Mouse (Mus musculus) hindbrain, embryonic 14.5 days (tissue): ENCODE measurements around the gene Gria3. TPM values are rescaled to one million over a fixed set of nuclear protein-coding genes. Genes with fewer than 3 reads are reported as not detected.

ENCODE experiments used
- ATAC-seq: fragments of 200-750 bp; cut with Nextera tagmentation; 2 replicates; pipeline ENCODE4 v1.8.0; 2017; ENCODE audit warnings: moderate number of reproducible peaks, mild to moderate bottlenecking, moderate TSS enrichment, moderate library complexity; ENCODE audit not compliant: low FRiP score
- DNase-seq: peaks from one replicate; pipeline ENCODE4 v3.0.0-alpha.2; 2015; ENCODE audit warnings: low spot score
- H3K27ac ChIP-seq: fragments of 300-500 bp; sonication (generic); 2 replicates; pipeline ENCODE4 v1.5.1; 2014; ENCODE audit warnings: mild to moderate bottlenecking, moderate library complexity
- H3K27me3 ChIP-seq: fragments of 300-500 bp; sonication (generic); 2 replicates; pipeline ENCODE4 v1.6.1; 2014; ENCODE audit warnings: mild to moderate bottlenecking, low read length, mixed read lengths; ENCODE audit not compliant: control insufficient read depth, insufficient read depth
- H3K36me3 ChIP-seq: fragments of 300-500 bp; sonication (generic); replicated peaks from 2 replicates; pipeline ENCODE4 v1.6.1; 2014; ENCODE audit not compliant: control insufficient read depth, insufficient read depth
- H3K4me1 ChIP-seq: fragments of 300-500 bp; sonication (generic); replicated peaks from 2 replicates; pipeline ENCODE4 v1.6.1; 2014; ENCODE audit warnings: antibody characterized with exemption, low read length, mixed read lengths; ENCODE audit not compliant: control insufficient read depth, insufficient read depth
- H3K4me2 ChIP-seq: fragments of 300-500 bp; sonication (generic); replicated peaks from 2 replicates; pipeline ENCODE4 v1.6.1; 2014; ENCODE audit warnings: mild to moderate bottlenecking, moderate library complexity
- H3K4me3 ChIP-seq: fragments of 300-500 bp; sonication (generic); replicated peaks from 2 replicates; pipeline ENCODE4 v1.5.1; 2014; ENCODE audit warnings: mild to moderate bottlenecking, low read length
- H3K9ac ChIP-seq: fragments of 300-500 bp; sonication (generic); 2 replicates; pipeline ENCODE4 v1.6.1; 2014
- H3K9me3 ChIP-seq: fragments of 300-500 bp; sonication (generic); 2 replicates; pipeline ENCODE4 v1.6.1; 2016; ENCODE audit warnings: low read length; ENCODE audit not compliant: control insufficient read depth
- WGBS: fragments of 180-500 bp; shearing (Covaris S2); extraction: QIAGEN DNeasy Blood & Tissue Kit; methylation state at CpG from one replicate; pipeline ENCODE4 v1.1.7; 2014; 5-methylcytosine and 5-hydroxymethylcytosine counted together
- polyA plus RNA-seq: library from polyadenylated mRNA; unstranded; fragments of >200 nt; fragmentation: Nextera tagmentation; extraction: Ambion mirVana; gene quantifications from 2 replicates; pipeline ENCODE4 v1.2.1, GENCODE M21; 2014

Gene Gria3
- polyA plus RNA-seq, 1 experiment from 2014 or later: 17.7 TPM

- no peak for ATAC-seq
- no peaks in the 10 kb centered on the region for H3K27me3 ChIP-seq
- no peak overlapping the region for H3K4me2 ChIP-seq
- WGBS: 89% methylated on average over 2 of the region's 2 CpGs
- H3K9ac ChIP-seq: no peak overlapping the region
- H3K27ac ChIP-seq: no peak overlapping the region
- no peaks in the 10 kb centered on the region for H3K4me1 ChIP-seq
- no peaks in the 10 kb centered on the region for H3K9me3 ChIP-seq
- no peak for DNase-seq
- H3K36me3 ChIP-seq: no peaks in the 10 kb centered on the region
- no peak overlapping the region for H3K4me3 ChIP-seq
Observed at GRCm38 (mm10) chrX:41532511-41532910, 131.9 kb downstream of the Gria3 start.

GRCm38 (mm10) chrX:41535886-41536285 lies 135.2 kb downstream of the Gria3 start:
- WGBS: 67% methylated on average over 2 of the region's 2 CpGs
- H3K27ac ChIP-seq: no peak overlapping the region
- H3K4me1 ChIP-seq: no peaks in the 10 kb centered on the region
- H3K4me3 ChIP-seq: no peak overlapping the region
- H3K36me3 ChIP-seq: no peaks in the 10 kb centered on the region
- H3K9me3 ChIP-seq: no peaks in the 10 kb centered on the region
- no peak overlapping the region for H3K4me2 ChIP-seq
- no peak overlapping the region for H3K9ac ChIP-seq
- H3K27me3 ChIP-seq: no peaks in the 10 kb centered on the region
- DNase-seq (no peak), ATAC-seq (no peak)

- DNase-seq (no peak), ATAC-seq (no peak)
- Histone ChIP-seq H3K4me3 (no peak overlapping the region), H3K27me3 (no peaks in the 10 kb centered on the region), H3K9me3 (no peaks in the 10 kb centered on the region), H3K4me2 (no peak overlapping the region), H3K9ac (no peak overlapping the region), H3K36me3 (no peaks in the 10 kb centered on the region), H3K4me1 (no peaks in the 10 kb centered on the region), H3K27ac (no peak overlapping the region)
- WGBS: 66% methylated on average over 6 of the region's 6 CpGs
Observed at GRCm38 (mm10) chrX:41562296-41563060, 161.8 kb downstream of the Gria3 start.

- H3K9ac ChIP-seq: no peak overlapping the region
- H3K4me3 ChIP-seq: no peak overlapping the region
- H3K9me3 ChIP-seq: no peaks in the 10 kb centered on the region
- DNase-seq (no peak), ATAC-seq (no peak)
- no peaks in the 10 kb centered on the region for H3K4me1 ChIP-seq
- H3K36me3 ChIP-seq: no peaks in the 10 kb centered on the region
- no peaks in the 10 kb centered on the region for H3K27me3 ChIP-seq
- WGBS: 68% methylated on average over 2 of the region's 2 CpGs
- no peak overlapping the region for H3K4me2 ChIP-seq
- no peak overlapping the region for H3K27ac ChIP-seq
Observed at GRCm38 (mm10) chrX:41564898-41565297, 164.2 kb downstream of the Gria3 start.

GRCm38 (mm10) chrX:41573079-41573478 lies 172.4 kb downstream of the Gria3 start:
- WGBS: 73% methylated on average over 1 of the region's 1 CpGs
- H3K27me3 ChIP-seq: no peaks in the 10 kb centered on the region

GRCm38 (mm10) chrX:41578797-41579196 lies 178.1 kb downstream of the Gria3 start:
- no peak for DNase-seq
- ATAC-seq: no peak
- Histone ChIP-seq H3K9ac (no peak overlapping the region), H3K27ac (no peak overlapping the region), H3K9me3 (no peaks in the 10 kb centered on the region), H3K4me3 (no peak overlapping the region), H3K36me3 (no peaks in the 10 kb centered on the region), H3K4me2 (no peak overlapping the region), H3K4me1 (no peaks in the 10 kb centered on the region), H3K27me3 (no peaks in the 10 kb centered on the region)
- WGBS: 59% methylated on average over 5 of the region's 5 CpGs

More at GRCm38 (mm10) chrX:41573079-41573478, 172.4 kb downstream of the Gria3 start:
- Histone ChIP-seq H3K27ac (no peak overlapping the region), H3K4me1 (no peaks in the 10 kb centered on the region), H3K36me3 (no peaks in the 10 kb centered on the region), H3K4me3 (no peak overlapping the region), H3K9me3 (no peaks in the 10 kb centered on the region), H3K9ac (no peak overlapping the region), H3K4me2 (no peak overlapping the region)
- DNase-seq: no peak
- ATAC-seq: no peak

GRCm38 (mm10) chrX:41587692-41588091 lies 187.0 kb downstream of the Gria3 start:
- H3K36me3 ChIP-seq: no peaks in the 10 kb centered on the region
- no peak overlapping the region for H3K4me2 ChIP-seq
- H3K27ac ChIP-seq: no peak overlapping the region
- H3K9me3 ChIP-seq: no peaks in the 10 kb centered on the region
- DNase-seq (no peak), ATAC-seq (no peak)
- no peaks in the 10 kb centered on the region for H3K27me3 ChIP-seq
- WGBS: 80% methylated on average over 3 of the region's 3 CpGs
- no peak overlapping the region for H3K4me3 ChIP-seq
- no peak overlapping the region for H3K9ac ChIP-seq
- H3K4me1 ChIP-seq: no peaks in the 10 kb centered on the region

- Histone ChIP-seq H3K9ac (no peak overlapping the region), H3K36me3 (no peaks in the 10 kb centered on the region), H3K27ac (no peak overlapping the region), H3K4me1 (no peaks in the 10 kb centered on the region), H3K4me2 (no peak overlapping the region), H3K9me3 (no peaks in the 10 kb centered on the region), H3K4me3 (no peak overlapping the region), H3K27me3 (no peaks in the 10 kb centered on the region)
- ATAC-seq: no peak
- 69% methylated on average over 1 of the region's 1 CpGs for WGBS
- DNase-seq: no peak
Observed at GRCm38 (mm10) chrX:41607181-41607580, 206.5 kb downstream of the Gria3 start.

- Histone ChIP-seq H3K9ac (no peak overlapping the region), H3K9me3 (no peaks in the 10 kb centered on the region), H3K36me3 (no peaks in the 10 kb centered on the region), H3K4me3 (no peak overlapping the region), H3K27me3 (no peaks in the 10 kb centered on the region), H3K27ac (no peak overlapping the region), H3K4me1 (no peaks in the 10 kb centered on the region), H3K4me2 (no peak overlapping the region)
- ATAC-seq (no peak), DNase-seq (peak; percentile 68)
- whole genome bisulfite sequencing: 38% methylated on average over 2 of the region's 2 CpGs
Observed at GRCm38 (mm10) chrX:41614920-41615319, 214.3 kb downstream of the Gria3 start.

- 68% methylated on average over 1 of the region's 1 CpGs for WGBS
- no peak for ATAC-seq
- no peak for DNase-seq
Observed at GRCm38 (mm10) chrX:41616928-41617327, 216.3 kb downstream of the Gria3 start.

More at GRCm38 (mm10) chrX:41616928-41617327, 216.3 kb downstream of the Gria3 start:
- H3K4me2 ChIP-seq: no peak overlapping the region
- no peak overlapping the region for H3K27ac ChIP-seq
- no peaks in the 10 kb centered on the region for H3K4me1 ChIP-seq
- H3K27me3 ChIP-seq: no peaks in the 10 kb centered on the region
- H3K4me3 ChIP-seq: no peak overlapping the region
- H3K9ac ChIP-seq: no peak overlapping the region
- H3K9me3 ChIP-seq: no peaks in the 10 kb centered on the region
- H3K36me3 ChIP-seq: no peaks in the 10 kb centered on the region
